Mouse (Mus musculus) midbrain, embryonic 12.5 days (tissue): Measurements from ENCODE around the gene Cnga2. TPM values are rescaled to one million over a fixed set of nuclear protein-coding genes. Genes with fewer than 3 reads are reported as not detected.
A peak's percentile ranks its signal among the peaks of the same experiment; 100 is the strongest.
"Not testable (repeated sequence)": the region's sequence is repeated elsewhere in the genome, so short reads cannot be mapped to it uniquely, and the experiment has no call there.

Experiments
- ATAC-seq: fragments of 200-750 bp; cut with Nextera tagmentation; 2 replicates; pipeline ENCODE4 v1.8.0; 2017; ENCODE audit warnings: low read depth, moderate TSS enrichment, moderate library complexity; ENCODE audit not compliant: low FRiP score
- H3K27ac ChIP-seq: fragments of 300-500 bp; sonication (generic); replicated peaks from 2 replicates; pipeline ENCODE4 v1.5.1; 2016; ENCODE audit warnings: mild to moderate bottlenecking
- H3K27me3 ChIP-seq: fragments of 300-500 bp; sonication (generic); 2 replicates; pipeline ENCODE4 v1.6.1; 2016; ENCODE audit warnings: mild to moderate bottlenecking
- H3K36me3 ChIP-seq: fragments of 300-500 bp; sonication (generic); 2 replicates; pipeline ENCODE4 v1.6.1; 2016
- H3K4me1 ChIP-seq: fragments of 300-500 bp; sonication (generic); 2 replicates; pipeline ENCODE4 v1.6.1; 2016
- H3K4me2 ChIP-seq: fragments of 300-500 bp; sonication (generic); replicated peaks from 2 replicates; pipeline ENCODE4 v1.6.1; 2016; ENCODE audit warnings: mild to moderate bottlenecking, moderate library complexity
- H3K4me3 ChIP-seq: fragments of 300-500 bp; sonication (generic); 2 replicates; pipeline ENCODE4 v1.5.1; 2016; ENCODE audit warnings: mild to moderate bottlenecking
- H3K9ac ChIP-seq: fragments of 300-500 bp; sonication (generic); replicated peaks from 2 replicates; pipeline ENCODE4 v1.6.1; 2016; ENCODE audit warnings: mild to moderate bottlenecking, moderate library complexity
- H3K9me3 ChIP-seq: fragments of 300-500 bp; sonication (generic); 2 replicates; pipeline ENCODE4 v1.6.1; 2016; ENCODE audit warnings: mild to moderate bottlenecking
- WGBS: fragments of 180-500 bp; shearing (Covaris S2); methylation state at CpG from one replicate; pipeline ENCODE4 v1.1.7; 2016; 5-methylcytosine and 5-hydroxymethylcytosine counted together
- polyA plus RNA-seq: library from polyadenylated mRNA; unstranded; fragments of >200 nt; fragmentation: Nextera tagmentation; extraction: Ambion mirVana; gene quantifications from 2 replicates; pipeline ENCODE4 v1.2.1, GENCODE M21; 2016

The Cnga2 gene
- 0.07 TPM in 1 of 2 replicates, not detected in the other for polyA plus RNA-seq

GRCm38 (mm10) chrX:71991549-71991948 lies at the start of gene Cnga2:
Cnga2 (plus strand) TSS chrX:71991849.
- no peaks in the 10 kb centered on the region for H3K27me3 ChIP-seq
- no peak within 1 kb of the TSS for H3K9ac ChIP-seq
- no peak within 1 kb of the TSS for H3K4me2 ChIP-seq
- no peak within 1 kb of the TSS for H3K4me3 ChIP-seq
- H3K4me1 ChIP-seq, result no peaks in the 10 kb centered on the region
- ATAC-seq, result no peak
- no peak within 1 kb of the TSS for H3K27ac ChIP-seq
- H3K36me3 ChIP-seq, result no peaks in the 10 kb centered on the region
- H3K9me3 ChIP-seq, result no peaks in the 10 kb centered on the region
- WGBS, result 66% methylated on average over 3 of the region's 3 CpGs

GRCm38 (mm10) chrX:71946631-71947030 lies 45.0 kb upstream of the Cnga2 start:
- no peaks in the 10 kb centered on the region for H3K36me3 ChIP-seq
- H3K27me3 ChIP-seq, result no peaks in the 10 kb centered on the region
- WGBS, result 28% methylated on average over 3 of the region's 3 CpGs
- no peak overlapping the region for H3K9ac ChIP-seq
- H3K9me3 ChIP-seq, result no peaks in the 10 kb centered on the region
- H3K4me2 ChIP-seq, result no peak overlapping the region
- H3K4me3 ChIP-seq, result no peak overlapping the region
- no peak overlapping the region for H3K27ac ChIP-seq
- ATAC-seq, result no peak
- no peaks in the 10 kb centered on the region for H3K4me1 ChIP-seq

GRCm38 (mm10) chrX:71958366-71958765 lies 33.3 kb upstream of the Cnga2 start:
- no peaks in the 10 kb centered on the region for H3K9me3 ChIP-seq
- no peak overlapping the region for H3K4me2 ChIP-seq
- H3K27ac ChIP-seq, result no peak overlapping the region
- peaks cover 2% of the 10 kb centered on the region; the same call in 1 of the 2 replicates for H3K4me1 ChIP-seq
- H3K9ac ChIP-seq, result no peak overlapping the region
- H3K36me3 ChIP-seq, result no peaks in the 10 kb centered on the region
- H3K27me3 ChIP-seq, result peaks cover 10% of the 10 kb centered on the region; the same call in 1 of the 2 replicates
- ATAC-seq, result no peak
- H3K4me3 ChIP-seq, result no peak overlapping the region

GRCm38 (mm10) chrX:71962073-71963051 lies 29.3 kb upstream of the Cnga2 start, which contains the start of gene Prrg3:
Prrg3 (plus strand) TSS chrX:71962624.
- no peaks in the 10 kb centered on the region for H3K36me3 ChIP-seq
- peak within 1 kb of the TSS; percentile 57 for H3K9ac ChIP-seq
- H3K4me2 ChIP-seq, result peak within 1 kb of the TSS; percentile 69
- no peak within 1 kb of the TSS; the same call in 1 of the 2 replicates for H3K27ac ChIP-seq
- H3K4me1 ChIP-seq, result peaks cover 5% of the 10 kb centered on the region; the same call in 1 of the 2 replicates
- ATAC-seq, result peak; percentile 91
- peaks cover 10% of the 10 kb centered on the region; the same call in 1 of the 2 replicates for H3K27me3 ChIP-seq
- 17% methylated on average over 42 of the region's 72 CpGs for WGBS
- H3K4me3 ChIP-seq, result peak within 1 kb of the TSS; percentile 52
- no peaks in the 10 kb centered on the region for H3K9me3 ChIP-seq

GRCm38 (mm10) chrX:71963275-71963912 lies 28.3 kb upstream of the Cnga2 start:
- Histone ChIP-seq H3K9ac (peak overlapping the region; percentile 57; the same call in 1 of the 2 replicates), H3K27me3 (peaks cover 10% of the 10 kb centered on the region; the same call in 1 of the 2 replicates), H3K4me3 (peak overlapping the region; percentile 52), H3K36me3 (no peaks in the 10 kb centered on the region), H3K27ac (no peak overlapping the region; the same call in 1 of the 2 replicates), H3K9me3 (no peaks in the 10 kb centered on the region), H3K4me1 (peaks cover 5% of the 10 kb centered on the region; the same call in 1 of the 2 replicates), H3K4me2 (peak overlapping the region; percentile 69)
- peak; percentile 20; the same call in 1 of the 2 replicates for ATAC-seq
- 41% methylated on average over 9 of the region's 9 CpGs for WGBS

- Histone ChIP-seq H3K4me3 (no peak overlapping the region), H3K27me3 (no peaks in the 10 kb centered on the region), H3K9me3 (no peaks in the 10 kb centered on the region), H3K4me1 (peaks cover 5% of the 10 kb centered on the region; the same call in 1 of the 2 replicates), H3K9ac (no peak overlapping the region), H3K4me2 (no peak overlapping the region), H3K36me3 (no peaks in the 10 kb centered on the region), H3K27ac (no peak overlapping the region)
- 100% methylated on average over 1 of the region's 1 CpGs for WGBS
- ATAC-seq, result no peak
Measured at GRCm38 (mm10) chrX:71968216-71968615, 23.4 kb upstream of the Cnga2 start.

- Histone ChIP-seq H3K4me3 (no peak overlapping the region), H3K27ac (no peak overlapping the region), H3K36me3 (no peaks in the 10 kb centered on the region), H3K4me2 (no peak overlapping the region), H3K9me3 (no peaks in the 10 kb centered on the region), H3K4me1 (no peaks in the 10 kb centered on the region), H3K9ac (no peak overlapping the region), H3K27me3 (no peaks in the 10 kb centered on the region)
- no peak for ATAC-seq
- WGBS, result 81% methylated on average over 6 of the region's 6 CpGs
Measured at GRCm38 (mm10) chrX:71968816-71969215, 22.8 kb upstream of the Cnga2 start.

GRCm38 (mm10) chrX:71971325-71971724 lies 20.3 kb upstream of the Cnga2 start:
- Histone ChIP-seq H3K4me3 (no peak overlapping the region), H3K27ac (no peak overlapping the region), H3K4me2 (no peak overlapping the region), H3K9ac (no peak overlapping the region), H3K36me3 (no peaks in the 10 kb centered on the region), H3K27me3 (no peaks in the 10 kb centered on the region), H3K9me3 (no peaks in the 10 kb centered on the region), H3K4me1 (no peaks in the 10 kb centered on the region)
- no peak for ATAC-seq
- 69% methylated on average over 5 of the region's 5 CpGs for WGBS

GRCm38 (mm10) chrX:71972686-71973085 lies 19.0 kb upstream of the Cnga2 start, which contains the start of gene Fate1:
Fate1 (plus strand) TSS chrX:71972986.
- Histone ChIP-seq H3K9me3 (no peaks in the 10 kb centered on the region), H3K4me1 (no peaks in the 10 kb centered on the region), H3K9ac (no peak within 1 kb of the TSS), H3K4me3 (no peak within 1 kb of the TSS), H3K4me2 (no peak within 1 kb of the TSS), H3K27ac (no peak within 1 kb of the TSS), H3K27me3 (no peaks in the 10 kb centered on the region), H3K36me3 (no peaks in the 10 kb centered on the region)
- 79% methylated on average over 2 of the region's 2 CpGs for WGBS
- ATAC-seq, result no peak

- not testable (repeated sequence) for ATAC-seq, H3K27me3 ChIP-seq, H3K4me2 ChIP-seq, H3K4me3 ChIP-seq, H3K9me3 ChIP-seq, H3K4me1 ChIP-seq, H3K27ac ChIP-seq, H3K9ac ChIP-seq, H3K36me3 ChIP-seq
Measured at GRCm38 (mm10) chrX:71977681-71978080, 14.0 kb upstream of the Cnga2 start.

GRCm38 (mm10) chrX:71980443-71980842 lies 11.2 kb upstream of the Cnga2 start:
- 86% methylated on average over 3 of the region's 3 CpGs for WGBS
- no peak for ATAC-seq

GRCm38 (mm10) chrX:71981322-71981721 lies 10.3 kb upstream of the Cnga2 start:
- 70% methylated on average over 2 of the region's 2 CpGs for WGBS
- no peak overlapping the region for H3K4me2 ChIP-seq
- ATAC-seq, result no peak
- no peaks in the 10 kb centered on the region for H3K4me1 ChIP-seq
- H3K27me3 ChIP-seq, result no peaks in the 10 kb centered on the region
- H3K36me3 ChIP-seq, result no peaks in the 10 kb centered on the region
- H3K4me3 ChIP-seq, result no peak overlapping the region
- H3K27ac ChIP-seq, result no peak overlapping the region
- no peak overlapping the region for H3K9ac ChIP-seq
- no peaks in the 10 kb centered on the region for H3K9me3 ChIP-seq

More at GRCm38 (mm10) chrX:71980443-71980842, 11.2 kb upstream of the Cnga2 start:
- Histone ChIP-seq H3K9me3 (no peaks in the 10 kb centered on the region), H3K4me1 (no peaks in the 10 kb centered on the region), H3K9ac (no peak overlapping the region), H3K27ac (no peak overlapping the region), H3K4me3 (no peak overlapping the region), H3K4me2 (no peak overlapping the region), H3K36me3 (no peaks in the 10 kb centered on the region), H3K27me3 (no peaks in the 10 kb centered on the region)
